Mouse (Mus musculus): ENCODE measurements at regions not wholly inside any gene's neighbourhood (a gene's known extent, or its start where the extent isn't known, plus 50 kb on each side); places are given as distances from the start of the nearest gene placed in this dataset.

DNA sequence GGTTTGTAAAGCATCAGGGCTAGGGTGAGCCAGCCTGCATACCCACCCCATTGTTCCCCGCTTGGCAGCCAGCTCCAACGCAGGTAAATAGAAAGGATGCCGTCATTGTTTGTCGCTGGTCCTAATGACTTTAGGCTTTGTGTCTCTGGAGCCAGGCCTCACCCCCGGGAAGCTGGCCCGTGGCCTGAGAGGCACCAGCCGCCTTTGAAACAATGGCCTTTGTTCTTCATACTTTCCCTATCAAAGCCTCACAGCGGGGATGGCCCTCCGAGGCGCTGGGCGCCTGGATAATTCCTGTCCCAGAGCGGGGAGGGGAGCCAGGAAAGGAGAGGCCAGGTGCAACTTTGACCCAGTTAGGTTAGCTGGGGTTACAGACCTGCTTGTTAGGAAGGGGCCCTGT is 495.0 kb downstream of the Med13l start:
- no peak for TF ChIP-seq CTCF (IDR thresholded peaks at IDR 0.05; ENCODE audit: low read depth)
- no peak overlapping the region for H3K27ac ChIP-seq
- DNase-seq (ENCODE audit: low spot score) (no peak), ATAC-seq (no peak)
- no peak overlapping the region for H3K4me2 ChIP-seq (ENCODE audit: low read depth, low read length)
- no peaks in the 10 kb centered on the region for H3K4me1 ChIP-seq (ENCODE audit: insufficient read depth, low read length)
- no peaks in the 10 kb centered on the region for H3K36me3 ChIP-seq (ENCODE audit: insufficient read depth, low read length)
- H3K4me3 ChIP-seq (ENCODE audit: low read length): no peak overlapping the region
- H3K9ac ChIP-seq (replicated peaks; ENCODE audit: low read length): no peak overlapping the region
- no peaks in the 10 kb centered on the region for H3K27me3 ChIP-seq (ENCODE audit: insufficient read depth, low read length)
- H3K9me3 ChIP-seq (ENCODE audit: low read length): no peaks in the 10 kb centered on the region
- 6% methylated on average over 12 of the region's 12 CpGs for WGBS

DNA sequence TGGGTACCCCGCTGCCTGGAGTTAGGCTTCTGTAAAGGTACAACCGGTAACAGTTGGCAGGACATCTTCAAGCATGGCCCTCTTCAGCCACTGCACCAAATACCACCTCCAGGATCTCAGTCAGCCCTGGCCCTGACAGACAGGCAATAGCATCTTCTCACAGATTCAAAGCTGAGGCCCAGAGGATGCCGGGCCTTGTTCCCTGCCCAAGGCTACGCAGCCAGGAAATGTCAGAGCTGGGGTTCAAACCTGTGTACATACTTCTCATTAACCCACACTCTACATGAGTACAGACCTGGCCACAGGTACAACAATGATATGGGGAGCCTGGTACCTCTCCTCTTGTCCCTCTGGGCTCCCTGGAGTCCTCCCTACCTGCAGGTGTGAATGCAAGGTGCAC is 497.3 kb downstream of the Med13l start:
- H3K27me3 ChIP-seq (ENCODE audit: insufficient read depth, low read length): no peaks in the 10 kb centered on the region
- no peak for DNase-seq (ENCODE audit: low spot score)

DNA sequence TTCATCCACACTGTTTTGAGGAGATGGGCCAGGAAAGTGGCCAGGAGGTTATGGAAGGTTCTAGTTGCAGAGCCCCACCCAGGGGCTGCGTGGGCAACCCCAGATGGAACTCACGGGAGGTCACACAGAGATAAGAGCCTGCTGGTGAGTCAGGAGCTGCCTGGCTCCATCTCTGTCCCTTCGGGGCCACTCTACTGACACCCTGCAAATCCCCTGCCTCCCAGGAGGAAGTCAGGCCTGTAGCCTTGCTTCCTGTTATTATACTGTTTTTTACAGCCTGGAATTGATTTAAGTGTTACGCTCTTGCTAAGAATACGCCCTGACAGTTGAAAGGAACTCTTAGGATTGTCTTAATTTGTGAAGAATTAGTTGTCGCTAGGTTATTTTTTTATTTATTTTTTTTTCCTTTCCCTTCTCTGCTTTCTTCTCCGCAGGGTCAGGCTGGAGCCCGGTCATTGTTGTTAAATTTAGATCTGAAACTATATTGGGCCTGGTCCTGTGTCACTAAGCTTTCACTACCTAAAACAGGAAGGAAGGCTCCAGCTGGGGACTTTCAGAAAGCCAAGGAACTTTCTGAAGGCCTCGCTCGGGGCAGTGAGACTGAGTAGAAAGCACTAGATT is 497.9 kb downstream of the Med13l start:
- Histone ChIP-seq H3K4me2 (ENCODE audit: low read depth, low read length) (no peak overlapping the region), H3K27me3 (ENCODE audit: insufficient read depth, low read length) (no peaks in the 10 kb centered on the region), H3K4me1 (ENCODE audit: insufficient read depth, low read length) (no peaks in the 10 kb centered on the region), H3K36me3 (ENCODE audit: insufficient read depth, low read length) (no peaks in the 10 kb centered on the region), H3K9me3 (ENCODE audit: low read length) (no peaks in the 10 kb centered on the region), H3K9ac (replicated peaks; ENCODE audit: low read length) (no peak overlapping the region), H3K4me3 (ENCODE audit: low read length) (no peak overlapping the region), H3K27ac (no peak overlapping the region)
- TF ChIP-seq CTCF (IDR thresholded peaks at IDR 0.05; ENCODE audit: low read depth): no peak
- ATAC-seq (no peak), DNase-seq (ENCODE audit: low spot score) (no peak)
- WGBS: 75% methylated on average over 10 of the region's 10 CpGs

More for the DNA sequence above, 497.3 kb downstream of the Med13l start:
- H3K9ac ChIP-seq (replicated peaks; ENCODE audit: low read length): no peak overlapping the region
- H3K27ac ChIP-seq: no peak overlapping the region
- TF ChIP-seq CTCF (IDR thresholded peaks at IDR 0.05; ENCODE audit: low read depth): no peak
- H3K4me2 ChIP-seq (ENCODE audit: low read depth, low read length): no peak overlapping the region
- no peaks in the 10 kb centered on the region for H3K4me1 ChIP-seq (ENCODE audit: insufficient read depth, low read length)
- ATAC-seq: no peak
- no peaks in the 10 kb centered on the region for H3K9me3 ChIP-seq (ENCODE audit: low read length)
- 87% methylated on average over 4 of the region's 4 CpGs for WGBS
- H3K4me3 ChIP-seq (ENCODE audit: low read length): no peak overlapping the region
- H3K36me3 ChIP-seq (ENCODE audit: insufficient read depth, low read length): no peaks in the 10 kb centered on the region

DNA sequence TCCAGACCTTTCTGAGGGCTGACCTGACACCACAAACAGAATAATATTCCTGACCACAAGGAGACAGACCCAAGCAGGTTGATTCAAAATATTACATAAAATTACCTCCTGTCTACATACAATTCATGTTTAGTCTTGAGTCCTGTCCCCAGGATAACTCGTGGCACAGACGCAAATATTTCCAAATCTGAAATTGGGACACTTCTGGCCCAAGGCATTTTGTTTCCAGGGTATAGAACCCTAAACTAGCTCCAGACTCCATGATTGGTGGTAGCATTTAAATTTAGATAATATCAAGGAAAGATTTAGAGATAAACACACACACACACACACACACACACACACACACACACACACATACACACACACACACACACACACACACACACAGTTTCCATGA is 498.7 kb downstream of the Med13l start:
- DNase-seq (ENCODE audit: low spot score) (no peak), ATAC-seq (no peak)
- Histone ChIP-seq H3K4me2 (ENCODE audit: low read depth, low read length) (no peak overlapping the region), H3K9ac (replicated peaks; ENCODE audit: low read length) (no peak overlapping the region), H3K36me3 (ENCODE audit: insufficient read depth, low read length) (no peaks in the 10 kb centered on the region), H3K4me3 (ENCODE audit: low read length) (no peak overlapping the region), H3K27ac (no peak overlapping the region), H3K27me3 (ENCODE audit: insufficient read depth, low read length) (no peaks in the 10 kb centered on the region), H3K9me3 (ENCODE audit: low read length) (no peaks in the 10 kb centered on the region), H3K4me1 (ENCODE audit: insufficient read depth, low read length) (no peaks in the 10 kb centered on the region)
- TF ChIP-seq CTCF (IDR thresholded peaks at IDR 0.05; ENCODE audit: low read depth): no peak
- 92% methylated on average over 2 of the region's 2 CpGs for WGBS

DNA sequence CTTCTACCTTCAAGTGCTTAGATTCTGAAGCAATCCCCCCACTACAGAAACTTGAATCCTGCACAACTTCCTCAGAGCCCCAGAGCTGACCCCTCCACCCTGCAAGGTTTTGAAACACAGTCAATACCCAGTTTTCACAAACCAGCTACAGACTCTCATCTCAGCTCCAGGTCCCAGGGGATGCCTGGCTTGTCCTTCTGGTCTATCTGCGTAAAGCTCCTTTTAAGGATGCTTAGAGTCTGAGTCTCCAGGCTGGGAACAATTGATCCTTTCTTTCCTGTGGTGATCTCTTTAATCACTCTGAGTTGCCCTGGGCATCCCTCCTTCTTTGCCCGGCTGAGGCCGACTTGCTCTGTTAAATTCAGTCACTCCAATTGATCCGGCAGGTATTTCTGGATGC is 500.4 kb downstream of the Med13l start:
- H3K9ac ChIP-seq (replicated peaks; ENCODE audit: low read length): no peak overlapping the region
- no peak overlapping the region for H3K4me3 ChIP-seq (ENCODE audit: low read length)
- no peaks in the 10 kb centered on the region for H3K27me3 ChIP-seq (ENCODE audit: insufficient read depth, low read length)
- no peaks in the 10 kb centered on the region for H3K36me3 ChIP-seq (ENCODE audit: insufficient read depth, low read length)
- H3K27ac ChIP-seq: no peak overlapping the region
- TF ChIP-seq CTCF (IDR thresholded peaks at IDR 0.05; ENCODE audit: low read depth): no peak
- no peaks in the 10 kb centered on the region for H3K4me1 ChIP-seq (ENCODE audit: insufficient read depth, low read length)
- peak; percentile 30 for DNase-seq (ENCODE audit: low spot score)
- no peak for ATAC-seq
- WGBS: 25% methylated on average over 4 of the region's 4 CpGs
- H3K4me2 ChIP-seq (ENCODE audit: low read depth, low read length): no peak overlapping the region
- H3K9me3 ChIP-seq (ENCODE audit: low read length): no peaks in the 10 kb centered on the region

DNA sequence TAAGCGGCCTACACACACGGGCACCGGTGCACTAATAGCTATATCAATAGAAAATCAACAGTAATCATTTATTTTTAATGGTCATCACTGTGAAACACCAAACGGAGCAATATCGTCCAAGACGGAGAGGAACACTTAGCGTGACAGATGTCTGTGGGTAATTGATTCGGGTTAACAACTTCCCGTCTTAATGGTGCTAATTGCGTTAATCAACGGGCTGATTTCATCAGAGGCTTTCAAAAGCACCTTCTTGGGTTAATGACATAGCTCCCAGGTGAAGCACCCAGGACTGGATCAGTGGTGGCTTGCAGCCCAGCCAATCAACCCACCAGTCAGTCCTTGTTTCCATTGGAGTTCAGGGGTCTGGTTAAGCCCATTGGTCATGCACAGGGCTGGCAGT is 502.0 kb downstream of the Med13l start:
- no peaks in the 10 kb centered on the region for H3K36me3 ChIP-seq (ENCODE audit: insufficient read depth, low read length)
- no peaks in the 10 kb centered on the region for H3K27me3 ChIP-seq (ENCODE audit: insufficient read depth, low read length)
- no peak for DNase-seq (ENCODE audit: low spot score)
- H3K4me1 ChIP-seq (ENCODE audit: insufficient read depth, low read length): no peaks in the 10 kb centered on the region
- H3K4me2 ChIP-seq (ENCODE audit: low read depth, low read length): no peak overlapping the region
- H3K9me3 ChIP-seq (ENCODE audit: low read length): no peaks in the 10 kb centered on the region
- H3K9ac ChIP-seq (replicated peaks; ENCODE audit: low read length): no peak overlapping the region
- H3K27ac ChIP-seq: no peak overlapping the region
- WGBS: 86% methylated on average over 11 of the region's 11 CpGs
- no peak for ATAC-seq
- no peak for TF ChIP-seq CTCF (IDR thresholded peaks at IDR 0.05; ENCODE audit: low read depth)
- no peak overlapping the region for H3K4me3 ChIP-seq (ENCODE audit: low read length)

DNA sequence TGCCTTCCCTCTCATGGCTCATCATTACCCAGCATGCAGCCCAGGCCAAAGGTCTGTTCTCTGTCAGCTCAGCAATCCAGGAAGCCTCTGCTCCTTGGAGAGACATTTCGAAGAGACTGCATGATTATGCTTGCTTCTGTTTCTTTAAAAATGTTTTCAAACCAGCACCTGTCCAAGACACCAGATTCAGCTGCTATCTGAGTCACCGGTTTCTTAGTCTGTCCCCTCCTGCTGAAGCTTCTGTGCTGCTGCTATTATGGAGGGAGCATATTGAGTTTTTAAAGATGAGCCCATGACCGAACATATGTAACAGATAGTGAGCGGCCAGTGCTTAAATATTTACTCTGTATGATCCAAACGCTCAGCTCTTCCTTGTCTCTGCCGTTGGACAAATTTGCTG is 506.2 kb downstream of the Med13l start:
- H3K4me3 ChIP-seq (ENCODE audit: low read length): no peak overlapping the region
- 80% methylated on average over 6 of the region's 6 CpGs for WGBS
- H3K4me1 ChIP-seq (ENCODE audit: insufficient read depth, low read length): no peaks in the 10 kb centered on the region
- no peaks in the 10 kb centered on the region for H3K27me3 ChIP-seq (ENCODE audit: insufficient read depth, low read length)
- no peak for ATAC-seq
- H3K9me3 ChIP-seq (ENCODE audit: low read length): no peaks in the 10 kb centered on the region
- no peak for TF ChIP-seq CTCF (IDR thresholded peaks at IDR 0.05; ENCODE audit: low read depth)
- H3K27ac ChIP-seq: no peak overlapping the region
- H3K9ac ChIP-seq (replicated peaks; ENCODE audit: low read length): no peak overlapping the region
- no peak for DNase-seq (ENCODE audit: low spot score)
- H3K36me3 ChIP-seq (ENCODE audit: insufficient read depth, low read length): no peaks in the 10 kb centered on the region
- H3K4me2 ChIP-seq (ENCODE audit: low read depth, low read length): no peak overlapping the region
